Mouse (Mus musculus) heart, embryonic 10.5 days (tissue): ENCODE data around the gene Aco2. TPM values are rescaled to one million over a fixed set of nuclear protein-coding genes. Genes with fewer than 3 reads are reported as not detected.

ENCODE experiments used
- DNase-seq: peaks from one replicate; pipeline ENCODE4 v3.0.0-alpha.2; 2017; ENCODE audit warnings: low spot score
- H3K27ac ChIP-seq: fragments of 300-500 bp; sonication (generic); 2 replicates; pipeline ENCODE4 v1.5.1; 2016; ENCODE audit warnings: mild to moderate bottlenecking
- H3K27me3 ChIP-seq: fragments of 300-500 bp; sonication (generic); 2 replicates; pipeline ENCODE4 v1.6.1; 2016; ENCODE audit warnings: mild to moderate bottlenecking; ENCODE audit not compliant: poor library complexity, insufficient read depth, severe bottlenecking
- H3K36me3 ChIP-seq: fragments of 300-500 bp; sonication (generic); 2 replicates; pipeline ENCODE4 v1.6.1; 2016; ENCODE audit warnings: mild to moderate bottlenecking, moderate library complexity
- H3K4me1 ChIP-seq: fragments of 300-500 bp; sonication (generic); 2 replicates; pipeline ENCODE4 v1.6.1; 2016; ENCODE audit warnings: mild to moderate bottlenecking
- H3K4me3 ChIP-seq: fragments of 300-500 bp; sonication (generic); 2 replicates; pipeline ENCODE4 v1.5.1; 2016; ENCODE audit warnings: mild to moderate bottlenecking, moderate library complexity
- H3K9me3 ChIP-seq: fragments of 300-500 bp; sonication (generic); 2 replicates; pipeline ENCODE4 v1.6.1; 2016; ENCODE audit warnings: mild to moderate bottlenecking, moderate library complexity
- WGBS: fragments of 180-500 bp; shearing (Covaris S2); methylation state at CpG from one replicate; pipeline ENCODE4 v1.1.7; 2016; 5-methylcytosine and 5-hydroxymethylcytosine counted together
- polyA plus RNA-seq: library from polyadenylated mRNA; unstranded; fragments of >200 nt; fragmentation: Nextera tagmentation; extraction: Ambion mirVana; gene quantifications from 2 replicates; pipeline ENCODE4 v1.2.1, GENCODE M21; 2016

Aco2 gene
- polyA plus RNA-seq, 1 experiment from 2014 or later: 320 TPM

GRCm38 (mm10) chr15:81836124-81836821 lies 35.8 kb upstream of the Aco2 start:
- H3K27ac ChIP-seq: peak overlapping the region; percentile 85
- peaks cover 17% of the 10 kb centered on the region; the same call in 1 of the 2 replicates for H3K27me3 ChIP-seq
- WGBS: 3% methylated on average over 33 of the region's 33 CpGs
- peak; percentile 93 for DNase-seq
- peaks cover 35% of the 10 kb centered on the region for H3K4me1 ChIP-seq
- H3K9me3 ChIP-seq: no peaks in the 10 kb centered on the region
- peak overlapping the region; percentile 53 for H3K4me3 ChIP-seq
- no peaks in the 10 kb centered on the region for H3K36me3 ChIP-seq

GRCm38 (mm10) chr15:81836966-81837920 lies 34.9 kb upstream of the Aco2 start:
- H3K4me3 ChIP-seq: peak overlapping the region; percentile 53; the same call in 1 of the 2 replicates
- WGBS: 57% methylated on average over 7 of the region's 7 CpGs
- H3K9me3 ChIP-seq: no peaks in the 10 kb centered on the region
- no peak for DNase-seq
- no peaks in the 10 kb centered on the region for H3K36me3 ChIP-seq
- H3K27me3 ChIP-seq: peaks cover 17% of the 10 kb centered on the region; the same call in 1 of the 2 replicates
- H3K27ac ChIP-seq: peak overlapping the region; percentile 85; the same call in 1 of the 2 replicates
- H3K4me1 ChIP-seq: peaks cover 34% of the 10 kb centered on the region

- Histone ChIP-seq H3K27me3 (peaks cover 17% of the 10 kb centered on the region; the same call in 1 of the 2 replicates), H3K27ac (no peak overlapping the region), H3K9me3 (no peaks in the 10 kb centered on the region), H3K4me3 (no peak overlapping the region), H3K4me1 (peaks cover 34% of the 10 kb centered on the region), H3K36me3 (no peaks in the 10 kb centered on the region)
- no peak for DNase-seq
- 71% methylated on average over 14 of the region's 14 CpGs for WGBS
These were observed 33.4 kb upstream of the Aco2 start for GRCm38 (mm10) chr15:81838554-81839235.

- Histone ChIP-seq H3K4me3 (no peak overlapping the region), H3K36me3 (no peaks in the 10 kb centered on the region), H3K27ac (no peak overlapping the region), H3K9me3 (no peaks in the 10 kb centered on the region), H3K27me3 (peaks cover 10% of the 10 kb centered on the region; the same call in 1 of the 2 replicates), H3K4me1 (peaks cover 26% of the 10 kb centered on the region)
- WGBS: 70% methylated on average over 5 of the region's 5 CpGs
- DNase-seq: no peak
These were observed 32.5 kb upstream of the Aco2 start for GRCm38 (mm10) chr15:81839634-81840033.

- no peak overlapping the region for H3K4me3 ChIP-seq
- 91% methylated on average over 7 of the region's 7 CpGs for WGBS
- peaks cover 5% of the 10 kb centered on the region; the same call in 1 of the 2 replicates for H3K27me3 ChIP-seq
- no peak for DNase-seq
- no peak overlapping the region for H3K27ac ChIP-seq
- H3K36me3 ChIP-seq: no peaks in the 10 kb centered on the region
- peaks cover 20% of the 10 kb centered on the region for H3K4me1 ChIP-seq
- no peaks in the 10 kb centered on the region for H3K9me3 ChIP-seq
These were observed 31.8 kb upstream of the Aco2 start for GRCm38 (mm10) chr15:81840306-81840705.

- no peak overlapping the region for H3K4me3 ChIP-seq
- 80% methylated on average over 7 of the region's 7 CpGs for WGBS
- H3K9me3 ChIP-seq: no peaks in the 10 kb centered on the region
- no peaks in the 10 kb centered on the region for H3K36me3 ChIP-seq
- no peaks in the 10 kb centered on the region for H3K27me3 ChIP-seq
- H3K27ac ChIP-seq: no peak overlapping the region
- DNase-seq: no peak
- peaks cover 17% of the 10 kb centered on the region for H3K4me1 ChIP-seq
These were observed 29.8 kb upstream of the Aco2 start for GRCm38 (mm10) chr15:81842275-81842674.

GRCm38 (mm10) chr15:81845033-81845625 lies 27.0 kb upstream of the Aco2 start:
- WGBS: 74% methylated on average over 5 of the region's 5 CpGs
- no peak overlapping the region for H3K4me3 ChIP-seq
- H3K36me3 ChIP-seq: peaks cover 20% of the 10 kb centered on the region
- no peaks in the 10 kb centered on the region for H3K9me3 ChIP-seq
- no peak for DNase-seq
- H3K27ac ChIP-seq: no peak overlapping the region; the same call in 1 of the 2 replicates
- H3K27me3 ChIP-seq: no peaks in the 10 kb centered on the region
- peaks cover 23% of the 10 kb centered on the region for H3K4me1 ChIP-seq

GRCm38 (mm10) chr15:81845724-81846123 lies 26.4 kb upstream of the Aco2 start:
- Histone ChIP-seq H3K27ac (no peak overlapping the region; the same call in none of the 2 replicates), H3K9me3 (no peaks in the 10 kb centered on the region)
- 25% methylated on average over 4 of the region's 4 CpGs for WGBS

GRCm38 (mm10) chr15:81846755-81847154 lies 25.4 kb upstream of the Aco2 start:
- Histone ChIP-seq H3K4me3 (no peak overlapping the region), H3K27ac (no peak overlapping the region), H3K9me3 (no peaks in the 10 kb centered on the region), H3K27me3 (no peaks in the 10 kb centered on the region), H3K4me1 (peaks cover 29% of the 10 kb centered on the region), H3K36me3 (peaks cover 36% of the 10 kb centered on the region)
- DNase-seq: no peak
- WGBS: 81% methylated on average over 9 of the region's 9 CpGs

More at GRCm38 (mm10) chr15:81845724-81846123, 26.4 kb upstream of the Aco2 start:
- no peak for DNase-seq
- Histone ChIP-seq H3K27me3 (no peaks in the 10 kb centered on the region), H3K4me3 (no peak overlapping the region), H3K36me3 (peaks cover 26% of the 10 kb centered on the region), H3K4me1 (peaks cover 26% of the 10 kb centered on the region)

GRCm38 (mm10) chr15:81847161-81847560 lies 24.9 kb upstream of the Aco2 start:
- H3K27me3 ChIP-seq: no peaks in the 10 kb centered on the region
- no peak overlapping the region for H3K27ac ChIP-seq
- H3K9me3 ChIP-seq: no peaks in the 10 kb centered on the region
- 88% methylated on average over 4 of the region's 4 CpGs for WGBS
- peaks cover 29% of the 10 kb centered on the region for H3K4me1 ChIP-seq
- peaks cover 40% of the 10 kb centered on the region for H3K36me3 ChIP-seq
- no peak overlapping the region for H3K4me3 ChIP-seq
- DNase-seq: no peak

GRCm38 (mm10) chr15:81847861-81848260 lies 24.2 kb upstream of the Aco2 start:
- Histone ChIP-seq H3K36me3 (peaks cover 47% of the 10 kb centered on the region), H3K4me3 (no peak overlapping the region), H3K4me1 (peaks cover 31% of the 10 kb centered on the region), H3K9me3 (no peaks in the 10 kb centered on the region), H3K27me3 (no peaks in the 10 kb centered on the region), H3K27ac (no peak overlapping the region)
- no peak for DNase-seq
- WGBS: 84% methylated on average over 5 of the region's 5 CpGs

- Histone ChIP-seq H3K27ac (no peak overlapping the region), H3K4me1 (peaks cover 31% of the 10 kb centered on the region), H3K4me3 (no peak overlapping the region), H3K9me3 (no peaks in the 10 kb centered on the region), H3K27me3 (no peaks in the 10 kb centered on the region), H3K36me3 (peaks cover 51% of the 10 kb centered on the region)
- 51% methylated on average over 7 of the region's 7 CpGs for WGBS
- DNase-seq: no peak
These were observed 23.8 kb upstream of the Aco2 start for GRCm38 (mm10) chr15:81848301-81848700.
